Mouse (Mus musculus) liver, adult 2 months (tissue): ENCODE measurements around the gene Map2k7.

Source experiments
- CTCF ChIP-seq: fragments of 200-500 bp; IDR thresholded peaks from 2 replicates; pipeline ENCODE4 v1.5.1; 2011; ENCODE audit warnings: low read depth, low read length, control low read depth
- POLR2A ChIP-seq: fragments of 200-500 bp; IDR thresholded peaks from 2 replicates; pipeline ENCODE4 v1.6.1; 2011; ENCODE audit warnings: low read length, control low read depth; ENCODE audit not compliant: insufficient read depth; ENCODE audit errors: extremely low read depth

DNA sequence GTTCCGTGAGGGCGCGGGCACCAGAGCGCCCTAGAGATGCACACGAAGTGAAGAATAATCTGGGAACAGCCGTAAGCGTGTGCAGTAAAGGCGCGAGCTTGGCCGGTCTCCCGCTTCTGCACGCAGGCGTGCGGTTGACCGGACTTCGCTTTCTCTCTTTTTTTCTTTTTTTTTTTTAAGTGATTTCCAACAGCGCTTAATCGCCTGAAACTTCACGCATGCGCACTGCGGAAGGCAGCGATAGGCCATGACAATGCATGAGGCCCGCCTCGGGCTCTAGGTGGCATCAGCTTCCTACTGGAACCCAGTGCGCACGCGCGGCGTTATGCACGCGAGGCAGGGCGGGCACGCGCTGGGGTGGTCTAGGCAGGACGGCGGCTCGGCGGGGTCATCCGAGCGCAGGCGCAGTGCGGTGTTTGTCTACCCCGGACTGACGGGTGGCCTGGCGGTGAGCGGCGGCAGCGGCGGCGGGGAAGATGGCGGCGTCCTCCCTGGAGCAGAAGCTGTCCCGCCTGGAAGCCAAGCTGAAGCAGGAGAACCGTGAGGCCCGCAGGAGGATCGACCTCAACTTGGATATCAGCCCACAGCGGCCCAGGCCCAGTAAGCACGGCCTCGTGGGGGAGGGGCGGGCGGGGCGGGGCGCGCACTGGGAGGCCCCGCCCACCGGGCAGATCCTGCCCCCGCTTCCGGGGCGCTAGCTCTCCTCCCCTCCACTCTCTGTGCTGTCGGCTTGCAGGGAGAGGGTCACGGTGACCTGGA, at the start of gene Map2k7, which contains the start of gene Gm49320:
- TF ChIP-seq CTCF (peak; percentile 53), POLR2A (peak; percentile 80)
